Mouse (Mus musculus): ENCODE results near the gene Ttc39d. TPM values are rescaled to one million over a fixed set of nuclear protein-coding genes. Genes with fewer than 3 reads are reported as not detected.

Ttc39d gene
- polyA plus RNA-seq, 1 experiment from 2014 or later, result 0.19 TPM

- no peaks in the 10 kb centered on the region for H3K4me1 ChIP-seq (ENCODE audit: control insufficient read depth, insufficient read depth, low read length)
- no peak overlapping the region for H3K9ac ChIP-seq (ENCODE audit: low read depth, low read length)
- H3K27ac ChIP-seq (replicated peaks; ENCODE audit: low read depth, low read length), result no peak overlapping the region
- peaks cover 96% of the 10 kb centered on the region for H3K36me3 ChIP-seq (ENCODE audit: control insufficient read depth, insufficient read depth, low read length)
- no peak overlapping the region for H3K4me3 ChIP-seq (ENCODE audit: low read depth, low read length)
- H3K27me3 ChIP-seq (replicated peaks; ENCODE audit: control insufficient read depth, insufficient read depth, low read length), result no peaks in the 10 kb centered on the region
- H3K4me2 ChIP-seq (ENCODE audit: low read depth, low read length), result no peak overlapping the region
- DNase-seq (ENCODE audit: low spot score) (peak; percentile 68), ATAC-seq (ENCODE audit: low read depth) (peak; percentile 90)
- 52% methylated on average over 13 of the region's 13 CpGs for WGBS
- H3K9me3 ChIP-seq (ENCODE audit: control insufficient read depth, low read length), result no peaks in the 10 kb centered on the region
Measured at GRCm38 (mm10) chr17:80255208-80255607, 47.9 kb downstream of the Ttc39d start.

- peaks cover 94% of the 10 kb centered on the region for H3K36me3 ChIP-seq (ENCODE audit: control insufficient read depth, insufficient read depth, low read length)
- no peak overlapping the region for H3K4me3 ChIP-seq (ENCODE audit: low read depth, low read length)
- DNase-seq (ENCODE audit: low spot score) (no peak), ATAC-seq (ENCODE audit: low read depth) (no peak)
- H3K4me2 ChIP-seq (ENCODE audit: low read depth, low read length), result no peak overlapping the region
- no peaks in the 10 kb centered on the region for H3K27me3 ChIP-seq (replicated peaks; ENCODE audit: control insufficient read depth, insufficient read depth, low read length)
- H3K4me1 ChIP-seq (ENCODE audit: control insufficient read depth, insufficient read depth, low read length), result no peaks in the 10 kb centered on the region
- no peaks in the 10 kb centered on the region for H3K9me3 ChIP-seq (ENCODE audit: control insufficient read depth, low read length)
- WGBS, result 94% methylated on average over 4 of the region's 4 CpGs
- no peak overlapping the region for H3K27ac ChIP-seq (replicated peaks; ENCODE audit: low read depth, low read length)
- H3K9ac ChIP-seq (ENCODE audit: low read depth, low read length), result no peak overlapping the region
Measured at GRCm38 (mm10) chr17:80267065-80267464, 59.8 kb downstream of the Ttc39d start.

Other genes with a start within 250 kb of the Ttc39d start
- 55.6 and 61.0 TPM in 2 replicates for gene Hnrnpll, start 145.1 kb upstream of the Ttc39d start, polyA plus RNA-seq (2014; fragmentation: Nextera tagmentation; extraction: Ambion mirVana)
- 25.8 and 27.3 TPM in 2 replicates for gene Galm, start 80.0 kb upstream of the Ttc39d start, polyA plus RNA-seq (2014; fragmentation: Nextera tagmentation; extraction: Ambion mirVana)
- 485 and 532 TPM in 2 replicates for gene Srsf7, start 153 bp upstream of the Ttc39d start, polyA plus RNA-seq (2014; fragmentation: Nextera tagmentation; extraction: Ambion mirVana)
- gene Gemin6, start 17.0 kb downstream of the Ttc39d start, polyA plus RNA-seq (2014; fragmentation: Nextera tagmentation; extraction: Ambion mirVana), result 33.1 and 34.5 TPM in 2 replicates
- gene Morn2, start 82.7 kb downstream of the Ttc39d start, polyA plus RNA-seq (2014; fragmentation: Nextera tagmentation; extraction: Ambion mirVana), result 26.7 and 27.9 TPM in 2 replicates
- gene Dhx57, start 83.0 kb downstream of the Ttc39d start, polyA plus RNA-seq (2014; fragmentation: Nextera tagmentation; extraction: Ambion mirVana), result 19.5 and 20.7 TPM in 2 replicates
- 0.88 and 1.7 TPM in 2 replicates for gene Arhgef33, start 99.9 kb downstream of the Ttc39d start, polyA plus RNA-seq (2014; fragmentation: Nextera tagmentation; extraction: Ambion mirVana)
- gene Gm10190, start 166.1 kb downstream of the Ttc39d start, polyA plus RNA-seq (2014; fragmentation: Nextera tagmentation; extraction: Ambion mirVana), result 0.75 and 1.8 TPM in 2 replicates